Mouse (Mus musculus) spleen, adult 18-20 months (tissue): ENCODE measurements around the gene Nlgn1.

Experiments used
- DNase-seq, 2 experiments: peaks; one replicate each; pipeline ENCODE4 v3.0.0; 2022; ENCODE audit warnings: mixed read lengths in 2 of 2

The Nlgn1 gene

DNA sequence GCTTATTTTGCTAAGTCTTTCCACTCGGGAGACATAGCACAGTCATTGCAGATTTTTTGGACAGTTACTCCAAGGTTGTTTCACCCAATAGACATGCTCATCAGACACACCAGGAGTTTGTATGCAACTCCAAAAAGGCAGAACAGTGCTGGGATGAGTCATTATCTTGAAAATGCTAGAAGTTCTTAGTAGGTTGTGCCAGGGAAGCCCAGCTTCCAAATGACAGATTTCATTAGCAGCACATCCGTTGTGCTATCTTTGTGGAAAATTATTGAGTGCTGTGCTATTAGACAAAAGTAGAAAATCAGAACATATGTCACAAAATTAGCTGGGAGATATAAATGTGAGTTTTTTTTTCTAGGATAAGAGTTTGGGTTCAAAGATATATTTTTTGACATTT, 137.3 kb downstream of the Nlgn1 start:
- no peak for DNase-seq

DNA sequence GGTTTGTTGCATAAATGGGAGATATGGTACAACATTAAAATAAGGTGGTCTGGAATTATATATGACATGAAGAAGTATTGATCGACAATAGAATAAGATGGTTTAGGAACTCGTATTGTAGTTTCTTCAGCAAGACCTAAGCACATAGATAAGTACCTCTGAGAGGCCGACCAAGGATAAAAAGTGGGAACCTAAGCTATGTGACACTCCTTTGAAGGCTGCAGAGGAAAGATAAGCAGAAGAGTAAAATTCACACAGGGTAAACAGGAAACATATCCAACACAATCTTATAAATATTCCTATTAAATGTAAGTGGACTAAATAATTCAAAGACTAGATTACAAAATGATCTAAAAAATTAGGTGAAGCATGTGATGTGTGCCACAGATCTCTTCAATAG, 151.2 kb downstream of the Nlgn1 start:
- DNase-seq: no peak

DNA sequence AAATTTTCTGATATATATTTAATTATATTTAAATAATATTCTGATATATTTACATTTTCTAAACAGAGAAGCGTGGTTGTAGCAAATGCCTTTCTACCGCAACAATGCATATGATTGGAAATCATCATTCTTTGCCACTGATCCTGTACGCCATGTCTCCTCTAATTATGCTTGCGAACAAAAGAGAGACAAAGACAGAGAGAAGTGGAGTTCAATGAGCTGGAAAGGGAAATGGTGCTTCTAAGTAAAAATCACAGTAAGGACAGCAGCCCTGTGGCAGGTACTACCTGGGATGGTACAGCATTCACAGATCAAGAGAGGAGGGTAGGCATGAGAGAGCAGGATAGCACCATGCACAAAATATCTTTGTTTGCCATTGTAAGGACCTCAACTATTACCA, 156.9 kb downstream of the Nlgn1 start:
- no peak for DNase-seq

DNA sequence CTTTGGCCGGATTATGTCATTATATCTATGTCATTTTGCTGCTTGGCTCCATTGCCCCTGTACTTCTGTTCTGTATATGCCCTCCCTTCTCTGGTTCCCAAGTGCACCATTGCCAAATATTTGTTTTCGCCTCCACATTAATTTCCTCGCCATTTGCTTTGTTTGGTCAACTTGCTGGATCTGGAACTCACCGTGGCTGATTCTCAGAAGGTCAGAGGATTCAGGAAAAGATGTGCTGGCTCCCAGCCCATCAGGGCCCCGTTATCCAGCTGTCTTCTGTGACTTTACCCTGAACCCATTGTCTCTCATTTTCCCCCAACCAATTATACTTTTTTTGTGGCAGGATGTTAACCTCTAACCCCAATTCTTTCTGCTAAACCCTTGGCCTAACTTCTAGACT, 158.0 kb downstream of the Nlgn1 start:
- no peak for DNase-seq

DNA sequence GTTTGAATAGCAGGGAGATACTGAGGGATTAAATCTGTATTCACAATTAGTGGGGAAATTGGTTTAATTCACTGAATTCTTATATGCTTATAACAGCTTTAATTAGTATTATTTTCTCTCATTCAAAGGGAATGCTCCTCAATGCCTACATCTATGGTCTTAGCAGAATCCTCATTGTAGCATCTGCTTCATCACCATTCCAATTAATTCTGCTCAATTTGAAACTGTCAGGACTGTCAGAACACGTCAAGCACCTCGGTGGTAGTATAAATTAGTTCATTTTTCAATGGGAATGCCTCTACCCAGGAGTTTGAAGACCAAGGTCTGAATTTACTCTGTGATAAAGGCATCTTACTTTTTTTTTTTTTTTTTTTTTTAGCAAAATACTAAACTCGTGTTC, 158.6 kb downstream of the Nlgn1 start:
- DNase-seq: no peak

DNA sequence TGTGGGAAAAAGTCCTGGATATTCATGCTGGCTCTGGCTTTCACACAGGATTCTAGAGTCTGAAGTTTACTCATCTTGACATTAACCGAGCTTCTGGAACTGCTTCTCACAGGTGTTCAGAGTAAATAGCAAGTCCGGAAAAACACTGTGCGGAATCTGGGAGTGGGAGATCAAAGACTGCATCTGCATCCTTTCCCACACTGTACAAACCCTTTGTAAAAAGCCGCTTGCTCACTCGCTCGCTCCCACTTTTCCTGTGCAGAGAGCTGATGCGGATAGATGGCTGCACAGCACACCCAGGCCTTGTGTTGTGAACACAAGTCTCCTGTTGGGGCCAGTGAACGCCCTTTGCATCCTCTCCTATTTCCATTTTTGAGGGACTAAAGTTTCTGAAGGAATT, 165.5 kb downstream of the Nlgn1 start:
- DNase-seq: no peak

DNA sequence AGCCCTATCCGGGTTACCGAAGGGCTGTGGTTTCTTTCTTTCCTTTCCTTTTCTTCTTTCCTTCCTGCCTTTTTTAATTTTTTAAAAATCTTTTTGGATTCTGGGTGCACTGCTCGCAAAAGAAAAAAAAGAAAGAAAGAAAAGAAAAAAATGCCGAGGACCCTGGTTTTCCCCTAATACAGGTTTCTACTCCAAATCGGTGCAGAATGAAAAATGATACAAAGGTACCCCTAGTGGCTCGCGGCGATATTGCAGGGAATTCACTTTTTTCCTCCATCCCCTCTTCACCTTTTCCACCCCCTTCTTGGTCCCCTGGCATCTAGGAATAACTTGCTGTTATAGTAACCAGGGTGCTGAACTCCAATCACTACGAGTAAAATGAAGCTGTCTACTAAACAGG, 178.5 kb downstream of the Nlgn1 start:
- DNase-seq: no peak

DNA sequence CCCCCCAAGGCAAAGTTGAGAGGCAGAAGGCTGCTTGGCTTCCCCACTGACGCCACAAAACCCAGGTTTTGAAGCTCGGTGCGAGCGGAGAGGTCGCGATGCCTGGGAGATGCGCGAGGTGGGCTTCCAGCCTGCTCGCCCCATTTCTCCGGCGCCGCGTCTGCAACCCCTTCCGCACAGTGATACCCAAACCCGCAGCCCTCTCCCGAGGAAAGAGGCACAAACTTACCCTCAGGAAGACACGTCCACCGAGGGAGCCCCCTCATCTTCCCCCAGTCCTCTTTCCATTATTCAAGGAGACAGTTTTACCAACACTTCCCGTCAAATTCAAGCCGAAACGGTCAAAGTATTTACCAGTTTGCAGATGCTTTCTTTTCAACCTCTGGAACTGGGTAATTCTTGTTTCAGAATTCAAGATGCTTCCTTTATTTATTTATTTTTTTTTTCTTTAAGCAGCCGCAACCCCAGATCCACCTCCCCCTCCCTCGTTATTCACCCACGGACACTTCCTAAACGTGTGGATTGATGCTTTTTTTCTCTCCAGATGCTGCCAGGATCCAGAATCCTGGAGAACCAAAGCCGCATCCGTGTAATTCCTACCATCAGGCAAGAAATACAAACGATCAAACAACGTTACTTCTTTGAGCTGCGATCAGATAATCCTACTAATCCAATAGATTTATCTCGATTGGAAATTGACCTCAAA, 179.1 kb downstream of the Nlgn1 start:
- DNase-seq: no peak

DNA sequence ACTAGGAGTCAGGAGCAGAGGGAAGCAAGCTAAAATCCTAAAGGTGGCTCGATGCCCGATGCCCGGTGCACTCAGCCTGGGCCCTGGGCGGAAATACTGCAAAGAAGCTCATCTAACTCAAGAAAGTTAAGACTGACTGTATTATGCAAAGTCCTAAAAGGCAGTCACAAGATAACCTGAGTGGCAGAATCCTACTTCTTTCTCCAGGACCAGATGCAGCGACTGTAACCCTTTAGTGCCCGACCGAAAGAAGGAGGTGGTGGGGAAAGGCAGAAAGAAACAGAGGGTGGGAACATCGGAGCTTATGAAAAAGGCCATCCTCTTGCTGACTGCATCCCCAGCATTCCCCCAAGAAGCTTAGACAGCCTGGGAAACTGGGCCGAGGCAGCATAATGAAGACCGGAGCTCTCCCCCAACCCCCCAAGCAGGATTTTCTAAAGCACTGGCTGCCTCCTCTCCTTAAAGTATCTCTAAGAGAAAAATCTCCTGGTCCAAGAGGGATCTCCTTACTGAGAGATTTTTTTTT, 179.7 kb downstream of the Nlgn1 start:
- DNase-seq: no peak

DNA sequence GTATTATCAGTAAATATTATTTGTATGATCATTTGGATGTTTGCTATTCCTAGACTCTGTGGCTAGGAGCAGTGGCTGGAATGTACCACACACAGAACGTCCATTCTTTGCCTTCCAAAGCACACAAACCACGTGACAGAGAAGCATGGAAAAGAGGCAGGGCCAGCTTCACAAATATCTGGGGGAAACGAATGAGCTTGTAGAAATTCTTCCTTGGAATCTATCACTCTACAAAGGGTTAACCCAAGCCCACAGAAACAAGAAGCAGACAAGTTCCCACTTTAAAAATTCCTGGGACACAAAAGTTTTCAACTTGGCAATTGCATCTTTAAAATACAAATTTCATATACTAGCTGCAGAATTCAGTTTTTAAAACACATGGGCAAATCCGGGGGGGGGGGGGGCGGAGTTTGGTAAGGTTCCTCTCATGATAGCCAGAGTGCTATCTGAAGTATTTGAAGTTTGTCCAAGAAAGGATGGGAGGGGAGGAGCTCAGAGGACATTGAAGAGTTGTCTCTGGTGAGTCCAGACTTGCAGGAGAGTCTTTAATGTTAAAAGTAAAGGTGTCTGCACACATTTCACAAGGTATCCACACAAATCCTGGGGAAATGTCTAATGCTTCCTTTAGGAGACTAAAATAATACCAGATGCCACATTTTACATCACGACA, 180.8 kb downstream of the Nlgn1 start:
- DNase-seq: no peak

DNA sequence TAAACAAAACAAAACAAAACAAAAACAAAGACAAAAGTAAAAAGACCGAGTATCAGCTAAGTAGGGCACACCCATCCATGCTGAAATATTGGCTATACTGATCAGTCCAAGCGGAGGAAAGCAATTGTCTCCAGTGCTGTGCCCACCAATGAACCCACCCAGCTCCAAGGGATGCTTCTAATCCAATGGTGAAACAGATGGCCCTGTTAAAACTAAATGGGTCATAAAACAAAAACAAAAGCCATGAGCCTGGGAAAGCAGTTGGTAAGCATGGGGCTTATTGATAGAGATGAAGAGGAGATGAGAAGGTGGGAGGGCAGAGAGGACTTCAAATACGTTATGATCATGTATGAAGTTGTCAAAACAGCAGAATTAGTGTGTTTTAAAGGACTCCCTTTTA, 186.1 kb downstream of the Nlgn1 start:
- no peak for DNase-seq

DNA sequence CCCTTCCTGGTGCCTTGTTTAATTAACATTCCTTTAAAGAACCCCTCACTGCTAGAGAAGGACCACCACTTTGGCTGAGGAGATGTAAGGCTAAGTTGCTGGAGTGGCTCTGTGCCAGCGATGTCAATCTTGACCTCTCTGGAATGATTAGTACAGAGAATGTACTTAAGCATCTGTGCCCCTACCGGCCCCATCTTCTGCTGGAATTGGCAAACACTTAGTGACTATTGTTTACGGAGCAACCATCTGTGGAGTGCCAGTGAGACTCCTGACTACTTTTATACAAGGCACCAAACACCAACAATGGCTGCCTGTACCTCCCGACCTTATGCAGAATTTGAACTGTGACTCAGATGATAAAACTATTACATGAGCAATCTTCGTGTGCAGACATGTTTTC, 186.8 kb downstream of the Nlgn1 start:
- no peak for DNase-seq

DNA sequence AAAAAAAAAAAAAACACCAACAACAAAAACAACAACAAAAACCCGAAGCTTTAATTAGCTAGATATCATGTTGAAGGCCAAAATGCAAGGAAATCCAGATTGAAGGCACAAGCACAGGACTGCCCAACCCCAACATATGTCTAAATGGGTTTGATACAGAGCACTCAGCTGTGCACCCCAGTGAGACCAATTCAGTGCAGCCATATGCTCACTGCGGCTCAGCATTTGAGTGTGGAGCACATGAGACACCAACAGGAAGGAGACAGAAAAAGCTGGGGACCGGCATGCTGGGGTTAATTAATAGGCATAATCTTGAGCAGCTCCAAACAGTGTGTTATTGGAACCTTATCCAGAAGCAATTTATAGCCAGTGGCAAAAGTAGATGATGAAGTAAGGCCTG, 190.7 kb downstream of the Nlgn1 start:
- DNase-seq: no peak

DNA sequence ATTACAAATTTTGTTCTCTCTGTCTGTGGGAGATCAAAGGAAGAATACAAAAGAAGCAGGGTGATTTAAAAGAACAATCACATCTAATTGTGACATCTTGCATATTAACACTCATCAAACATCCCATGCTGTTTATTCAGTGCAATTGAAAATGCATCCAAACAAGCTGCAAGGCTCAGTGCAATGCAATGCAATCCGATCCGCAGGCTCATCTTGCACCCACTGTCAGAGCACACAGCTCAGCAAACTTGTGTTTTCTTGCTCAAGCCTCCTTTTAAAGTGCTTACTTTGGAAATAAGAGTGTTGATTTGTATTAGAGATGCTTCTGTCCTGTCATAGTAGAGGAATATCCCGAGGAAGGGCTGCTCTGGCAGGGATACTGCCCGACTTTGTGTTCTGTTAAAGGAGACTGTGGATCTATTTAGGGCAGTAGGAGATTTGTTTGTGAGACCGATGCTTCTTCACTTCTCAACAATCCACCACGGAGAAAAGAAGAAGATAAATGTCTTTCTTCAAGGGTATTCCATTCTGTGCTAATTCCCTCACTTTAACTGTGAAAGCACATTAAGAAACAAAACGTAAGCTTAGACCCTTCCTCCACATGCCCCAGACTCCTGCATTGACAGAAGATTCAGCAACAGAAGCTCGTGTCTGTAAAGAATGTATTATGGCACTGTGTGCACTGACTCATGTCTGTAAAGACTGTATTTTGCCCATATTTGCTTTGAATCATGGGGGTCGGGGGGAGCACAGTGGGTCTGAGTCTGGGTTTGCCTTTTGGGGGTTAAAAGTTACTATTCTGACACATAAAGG, 197.2 kb downstream of the Nlgn1 start:
- no peak for DNase-seq

DNA sequence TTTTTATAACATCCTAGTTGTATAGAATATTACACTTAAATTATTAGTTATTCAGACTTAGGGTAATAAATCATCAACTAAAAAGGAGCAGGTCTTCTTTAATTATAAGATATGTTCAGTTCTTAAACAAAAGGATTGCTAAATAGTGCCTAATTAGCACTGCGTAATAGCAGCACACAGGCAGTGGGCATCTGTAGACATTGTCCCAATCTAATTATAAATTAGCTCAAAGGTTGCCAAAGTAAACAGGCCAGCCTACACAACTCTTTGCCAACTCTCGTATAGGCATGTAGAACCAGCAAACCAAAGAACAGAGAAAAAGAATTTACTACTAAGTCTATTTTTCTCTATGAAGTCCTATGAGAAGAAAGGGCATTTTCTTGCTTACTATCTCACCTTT, 201.3 kb downstream of the Nlgn1 start:
- DNase-seq: no peak

DNA sequence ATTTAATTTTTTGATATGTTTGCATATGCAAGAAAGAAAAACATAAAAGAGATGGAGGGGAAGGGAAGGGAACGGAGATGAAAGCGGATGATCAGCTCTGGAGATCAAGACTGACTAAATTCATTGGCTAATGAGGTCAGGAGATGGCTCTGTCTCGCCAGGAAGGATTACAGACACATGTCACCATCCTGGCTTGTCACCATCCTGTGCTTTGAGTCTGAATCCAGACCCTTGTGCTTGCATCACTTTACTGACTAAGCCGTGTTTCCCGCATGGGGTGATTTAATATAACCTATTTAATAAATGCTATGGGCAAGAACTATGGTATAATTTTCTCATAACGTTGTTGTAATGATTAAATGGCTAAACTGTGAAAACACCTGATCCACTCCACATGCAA, 202.8 kb downstream of the Nlgn1 start:
- DNase-seq: no peak

DNA sequence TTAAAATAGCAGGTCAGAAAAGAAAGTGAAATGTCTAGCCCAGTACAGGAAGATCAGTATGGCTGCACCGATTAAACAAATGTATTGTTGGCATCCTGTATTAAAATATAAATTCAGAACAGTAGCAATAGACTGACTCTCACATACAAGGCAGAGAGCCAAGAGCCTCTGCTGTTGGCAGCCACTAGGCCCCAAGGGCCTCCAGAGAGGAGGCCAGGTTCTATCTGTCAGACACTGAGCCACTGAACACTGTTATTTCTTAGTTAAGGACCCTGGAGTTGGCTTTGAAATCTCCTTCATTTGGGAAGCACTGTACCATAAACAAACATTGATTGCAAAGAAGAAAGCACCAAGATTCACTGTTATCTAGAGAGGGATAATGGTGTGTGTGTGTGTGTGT, 215.2 kb downstream of the Nlgn1 start:
- no peak for DNase-seq

DNA sequence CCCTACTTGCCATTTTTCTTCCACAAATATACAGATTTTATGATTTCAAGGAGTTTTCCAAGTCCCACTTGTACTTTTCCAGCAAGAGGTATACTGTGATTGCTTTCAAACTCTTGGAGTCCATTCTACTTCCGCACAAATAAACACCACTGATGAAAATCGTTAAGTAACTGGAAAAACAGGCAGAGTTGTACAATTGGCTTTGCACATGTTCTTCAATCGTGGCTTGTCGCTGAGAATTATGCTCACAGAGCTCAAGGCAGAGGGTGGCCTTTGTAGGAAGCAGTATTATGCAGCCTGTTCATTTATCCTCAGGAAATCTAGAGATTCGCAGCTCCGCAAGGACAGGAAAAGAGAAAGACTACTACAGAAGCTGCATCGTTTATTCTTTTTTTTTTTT, 225.9 kb downstream of the Nlgn1 start:
- DNase-seq: no peak

DNA sequence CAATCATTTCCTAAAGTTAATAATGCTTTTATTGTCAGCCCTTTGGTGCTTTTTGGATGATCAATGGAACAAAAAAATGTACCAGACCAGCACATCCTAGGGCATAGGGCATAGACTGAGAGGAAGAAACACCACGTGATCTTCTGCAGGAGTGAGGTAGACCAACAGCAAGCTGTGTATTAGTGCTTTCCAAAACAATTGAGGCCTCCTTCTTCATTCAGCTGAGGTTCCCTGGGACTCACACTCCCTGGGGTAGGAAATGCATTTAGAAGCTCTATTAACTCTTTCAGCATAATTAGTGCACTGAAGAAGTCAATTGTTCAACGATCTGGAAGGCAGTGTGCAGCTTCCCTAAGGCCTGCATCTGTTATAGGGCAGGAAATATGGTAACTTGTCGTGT, 226.7 kb downstream of the Nlgn1 start:
- DNase-seq: no peak

DNA sequence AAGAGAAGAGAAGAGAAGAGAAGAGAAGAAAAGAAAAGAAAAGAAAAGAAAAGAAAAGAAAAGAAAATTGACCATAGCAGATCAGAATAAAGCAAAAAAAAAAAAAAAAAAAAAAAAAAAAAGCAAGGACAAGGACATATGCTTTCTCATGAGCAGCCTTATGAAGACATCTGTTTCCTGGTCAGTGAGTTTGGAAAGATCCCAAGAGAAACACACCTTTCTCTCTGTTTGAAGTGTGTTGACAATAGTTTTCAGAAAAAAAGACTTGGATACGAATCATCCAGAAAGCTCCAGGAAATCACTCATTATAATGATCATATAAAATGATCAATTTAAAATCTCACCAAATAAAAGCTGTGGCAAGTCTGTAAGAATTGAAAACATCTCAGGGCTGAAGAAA, 230.0 kb downstream of the Nlgn1 start:
- no peak for DNase-seq

DNA sequence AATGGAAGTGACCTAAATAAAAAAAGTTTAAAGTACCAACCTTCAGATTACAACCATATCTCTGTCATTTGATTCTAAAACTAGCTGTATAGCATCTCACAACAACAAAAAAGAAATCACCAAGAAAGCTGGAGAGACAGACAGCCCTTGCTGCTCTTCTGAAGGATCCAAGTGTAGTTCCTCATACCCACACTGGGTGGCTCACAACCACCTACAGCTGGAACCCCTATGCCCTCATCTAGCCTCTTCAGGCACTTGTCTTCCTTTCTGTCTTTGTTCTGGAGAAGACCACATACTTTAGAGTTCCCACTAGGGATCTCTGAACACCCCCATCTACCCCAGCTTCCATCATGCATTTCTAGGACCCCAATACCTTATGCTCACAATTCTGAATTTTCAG, 236.7 kb downstream of the Nlgn1 start:
- DNase-seq: no peak

DNA sequence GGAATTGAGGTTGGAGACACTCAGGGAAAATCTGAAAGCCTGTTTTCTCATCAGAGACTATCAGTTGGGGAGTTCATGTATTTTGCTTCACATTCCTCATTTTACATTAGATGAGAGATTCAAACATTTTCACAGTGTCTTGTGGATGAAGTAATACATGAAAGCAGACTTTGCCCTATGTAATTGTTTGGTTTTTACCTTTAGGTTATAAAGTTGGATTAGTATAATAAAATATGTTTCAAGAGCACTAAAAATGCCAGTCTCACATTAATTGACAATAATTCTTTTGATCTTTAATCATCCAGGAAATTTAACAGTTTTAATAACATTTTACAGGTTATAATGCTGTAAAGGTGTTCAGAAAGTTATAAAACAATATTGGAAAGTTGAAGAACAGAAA, 262.9 kb downstream of the Nlgn1 start:
- no peak for DNase-seq

DNA sequence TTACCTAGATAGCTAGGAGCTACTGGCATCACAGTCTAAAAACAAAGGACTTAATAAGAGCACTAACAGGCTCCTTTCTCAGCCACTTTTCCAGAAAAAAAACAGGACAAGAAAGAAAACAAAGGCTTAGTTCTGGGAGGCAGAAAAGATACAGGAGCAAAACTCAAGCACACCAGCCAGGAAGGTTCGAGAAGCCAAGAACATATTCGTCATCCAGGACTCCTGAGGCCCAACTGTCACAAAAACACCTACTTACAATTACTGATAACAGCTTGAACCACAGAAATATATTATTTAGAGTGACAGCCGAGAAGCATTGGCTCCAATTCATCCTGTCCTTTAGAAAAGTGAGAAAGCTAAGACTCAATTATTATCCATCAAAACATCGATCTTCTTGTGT, 281.5 kb downstream of the Nlgn1 start:
- no peak for DNase-seq

DNA sequence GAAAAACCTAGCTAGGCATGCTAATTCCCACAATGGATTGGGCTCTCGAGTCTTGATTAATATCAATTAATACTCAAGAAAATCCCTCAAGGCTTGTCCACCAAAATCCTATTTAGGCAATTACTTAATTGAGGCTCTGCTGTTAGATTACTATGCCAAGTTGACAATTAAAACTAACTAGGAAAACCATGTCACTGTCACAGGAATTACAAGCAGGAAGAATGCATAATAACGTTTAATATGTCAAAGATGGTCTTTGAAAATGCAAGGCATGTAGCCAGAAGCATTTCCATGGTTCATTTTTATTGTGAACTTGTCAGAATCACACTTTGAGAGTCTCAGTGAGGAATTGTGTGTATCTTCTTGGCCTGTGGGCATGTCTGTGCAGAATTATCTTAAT, 289.3 kb downstream of the Nlgn1 start:
- no peak for DNase-seq
